Mouse (Mus musculus) stomach, postnatal 0 days (tissue): ENCODE measurements around the gene Oas2.

Experiments
- CTCF ChIP-seq: IDR thresholded peaks from 2 replicates; pipeline ENCODE4 v1.5.1; 2016; ENCODE audit warnings: antibody characterized with exemption, low read depth, mild to moderate bottlenecking, moderate library complexity
- EP300 ChIP-seq: optimal IDR thresholded peaks from 2 replicates; pipeline ENCODE3; 2016; ENCODE audit warnings: antibody characterized with exemption

- TF ChIP-seq CTCF (no peak), EP300 (no peak)
Measured at GRCm38 (mm10) chr5:120687897-120688296, 61.8 kb downstream of the Oas2 start.
